Mouse (Mus musculus) thymus, postnatal 36 days (tissue): ENCODE data around the gene Glmp.
A peak's percentile ranks its signal among the peaks of the same experiment; 100 is the strongest.
"Not testable (repeated sequence)": the region's sequence is repeated elsewhere in the genome, so short reads cannot be mapped to it uniquely, and the experiment has no call there.

Experiments used
- DNase-seq, 2 experiments: peaks; one replicate each; pipeline ENCODE4 v3.0.0; 2022; ENCODE audit warnings: mixed read lengths in 2 of 2

The Glmp gene

DNA sequence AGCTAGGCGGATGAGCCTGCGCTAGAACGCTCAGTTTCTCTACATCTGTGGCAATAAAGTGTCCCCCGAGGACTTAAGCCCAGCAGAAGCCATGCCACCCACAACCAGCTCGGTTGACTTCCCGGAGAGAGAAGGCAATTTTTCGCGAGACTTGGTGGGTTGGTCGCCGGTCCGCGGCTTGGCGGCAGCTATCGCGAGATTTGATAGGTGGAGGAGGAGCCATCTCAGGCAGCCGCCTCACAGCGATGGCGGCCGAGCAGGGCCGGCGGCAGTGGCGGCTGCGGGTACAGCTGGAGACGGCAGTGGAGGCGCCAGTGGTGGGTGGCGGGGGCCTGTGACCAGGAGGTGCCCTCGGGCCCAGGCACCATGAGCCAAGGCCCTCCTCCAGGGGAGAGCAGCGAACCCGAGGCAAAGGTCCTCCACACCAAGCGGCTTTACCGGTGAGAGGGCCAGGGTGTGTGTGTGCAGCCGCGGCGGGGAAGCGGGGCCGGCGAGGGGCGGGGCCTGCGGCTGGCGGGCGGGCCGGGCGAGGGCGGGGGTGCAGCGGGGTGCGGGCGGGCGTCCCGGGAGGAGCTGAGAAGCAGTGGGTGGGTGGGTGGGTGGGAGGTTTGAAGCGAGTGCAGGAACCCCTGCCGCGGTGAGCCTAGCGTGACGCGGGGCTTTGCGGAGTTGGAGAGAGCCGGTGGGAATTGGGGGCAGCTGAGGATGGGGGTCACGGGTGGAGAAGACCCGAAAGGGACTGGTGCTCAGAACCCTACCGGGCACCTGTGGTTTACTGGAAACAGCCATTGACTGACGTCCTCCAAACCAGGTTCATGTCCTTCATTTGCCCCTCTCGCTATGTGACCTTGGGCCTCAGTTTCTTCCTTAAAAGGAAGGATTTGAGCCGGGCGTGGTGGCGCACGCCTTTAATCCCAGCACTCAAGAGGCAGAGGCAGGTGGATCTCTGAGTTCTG, 11.5 kb downstream of the Glmp start, which contains the start of the genes Tmem79 and Smg5:
Gene Tmem79 (minus strand): TSS at position 91 of the 956 bp plus-strand sequence.
Gene Smg5 (plus strand): TSS at position 203 of the 956 bp plus-strand sequence.
- DNase-seq = peak; percentile 97 to 98

DNA sequence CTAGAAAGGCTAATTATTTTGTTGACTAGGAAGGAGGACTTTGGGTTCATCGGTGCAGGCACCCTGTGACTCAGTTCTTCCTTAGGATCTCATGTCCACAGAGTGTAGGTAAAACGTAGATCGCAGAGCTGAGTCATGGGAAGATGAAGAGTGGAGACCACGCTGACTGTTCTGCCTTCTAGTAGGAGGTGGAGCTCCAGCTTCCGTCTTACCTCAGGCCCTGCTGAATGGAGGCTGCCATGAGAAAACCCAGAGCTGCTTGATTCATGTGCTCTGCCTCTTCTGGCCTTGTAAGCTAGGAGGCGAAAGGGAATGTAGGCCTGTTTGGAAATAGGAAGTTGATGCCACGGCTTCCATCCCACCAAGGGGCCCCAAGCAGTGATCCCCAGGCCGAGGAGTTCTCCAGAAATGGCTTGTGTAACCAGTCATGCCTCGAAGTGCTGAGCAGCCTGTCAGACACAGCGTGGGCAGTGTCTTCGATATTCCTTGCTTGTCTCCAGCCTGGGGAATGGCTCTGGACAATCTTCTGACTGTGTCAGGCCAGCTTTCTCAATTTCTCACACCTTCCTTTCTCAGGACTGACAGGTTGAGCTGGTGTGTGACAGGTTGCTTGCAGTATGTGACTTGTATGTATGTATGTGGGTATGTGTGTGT, 12.7 kb downstream of the Glmp start:
- peak in 1 of 2 experiments; percentile 25 for DNase-seq

DNA sequence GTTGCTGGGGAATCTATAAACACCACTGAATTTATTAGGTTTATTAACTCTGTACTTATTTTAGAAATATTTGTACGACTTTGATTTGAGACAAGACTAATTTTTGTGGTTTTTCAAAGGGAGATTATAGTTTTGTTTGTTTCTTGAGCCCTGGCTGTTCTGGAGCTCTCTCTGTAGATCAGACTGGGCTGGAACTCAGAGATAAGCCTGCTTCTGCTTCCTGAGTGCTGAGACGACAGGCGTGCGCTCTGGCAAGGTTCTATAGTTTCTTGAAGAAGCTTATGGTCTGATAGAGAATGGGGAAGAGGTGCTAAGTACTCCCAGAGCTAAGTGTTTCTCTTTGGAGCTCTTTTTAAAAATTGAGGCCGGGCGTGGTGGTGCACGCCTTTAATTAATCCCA, 13.5 kb downstream of the Glmp start:
- no peak for DNase-seq

DNA sequence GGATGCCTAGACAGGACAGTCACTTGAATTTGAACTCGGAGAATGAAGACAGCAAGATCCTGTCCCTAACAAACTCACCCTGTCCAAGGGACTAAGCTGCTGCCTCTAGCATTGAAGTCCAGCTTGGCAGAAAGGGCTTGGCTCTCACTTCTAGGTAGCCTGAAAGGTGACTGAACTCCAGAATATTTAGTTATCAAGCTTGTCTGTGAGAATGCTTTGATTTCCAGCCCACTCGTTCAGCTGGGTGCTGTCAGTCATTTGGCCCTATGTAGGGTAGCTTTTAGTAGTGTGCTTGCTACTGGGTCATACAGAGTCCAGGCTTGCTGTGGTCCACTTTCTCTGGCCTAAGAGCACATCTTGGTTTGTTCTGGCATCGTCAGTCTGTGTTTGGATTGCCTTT, 14.2 kb downstream of the Glmp start:
- DNase-seq = no peak

DNA sequence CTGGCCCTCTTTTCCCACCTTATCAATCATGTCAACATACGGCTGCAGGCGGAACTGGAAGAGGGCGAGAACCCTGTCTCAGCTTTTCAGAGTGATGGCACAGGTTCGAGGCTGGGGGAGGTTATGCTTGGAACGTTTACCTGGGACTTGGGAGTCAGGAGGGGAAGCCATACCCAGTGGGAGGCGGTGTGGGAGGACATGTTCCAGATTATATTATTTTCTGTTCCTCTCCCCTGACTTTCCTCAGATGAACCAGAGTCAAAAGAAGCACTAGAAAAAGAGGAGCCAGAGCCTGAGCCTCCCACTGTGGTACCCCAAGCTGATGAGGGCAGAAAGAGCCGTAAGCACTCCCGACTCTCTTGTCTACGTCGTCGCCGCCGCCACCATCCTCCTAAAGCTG, 25.9 kb downstream of the Glmp start:
- no peak for DNase-seq

DNA sequence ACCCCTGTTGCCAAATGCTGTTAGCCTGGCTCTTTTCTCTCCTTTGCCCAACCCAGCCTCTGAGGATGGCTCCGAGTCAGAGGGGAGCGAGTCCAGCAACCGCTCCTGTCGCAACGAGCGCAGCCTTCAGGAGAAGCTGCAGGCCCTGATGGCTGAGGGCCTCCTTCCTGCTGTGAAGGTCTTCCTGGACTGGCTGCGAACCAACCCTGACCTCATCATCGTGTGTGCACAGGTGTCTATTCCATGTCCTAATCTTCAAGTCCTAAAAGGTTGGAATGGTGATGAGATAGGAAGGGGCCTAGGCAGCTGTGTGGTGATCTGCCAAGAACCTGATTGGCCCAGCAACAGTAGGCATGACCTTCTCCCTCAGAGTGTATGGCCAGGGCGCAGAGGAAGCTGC, 28.1 kb downstream of the Glmp start:
- DNase-seq = no peak

DNA sequence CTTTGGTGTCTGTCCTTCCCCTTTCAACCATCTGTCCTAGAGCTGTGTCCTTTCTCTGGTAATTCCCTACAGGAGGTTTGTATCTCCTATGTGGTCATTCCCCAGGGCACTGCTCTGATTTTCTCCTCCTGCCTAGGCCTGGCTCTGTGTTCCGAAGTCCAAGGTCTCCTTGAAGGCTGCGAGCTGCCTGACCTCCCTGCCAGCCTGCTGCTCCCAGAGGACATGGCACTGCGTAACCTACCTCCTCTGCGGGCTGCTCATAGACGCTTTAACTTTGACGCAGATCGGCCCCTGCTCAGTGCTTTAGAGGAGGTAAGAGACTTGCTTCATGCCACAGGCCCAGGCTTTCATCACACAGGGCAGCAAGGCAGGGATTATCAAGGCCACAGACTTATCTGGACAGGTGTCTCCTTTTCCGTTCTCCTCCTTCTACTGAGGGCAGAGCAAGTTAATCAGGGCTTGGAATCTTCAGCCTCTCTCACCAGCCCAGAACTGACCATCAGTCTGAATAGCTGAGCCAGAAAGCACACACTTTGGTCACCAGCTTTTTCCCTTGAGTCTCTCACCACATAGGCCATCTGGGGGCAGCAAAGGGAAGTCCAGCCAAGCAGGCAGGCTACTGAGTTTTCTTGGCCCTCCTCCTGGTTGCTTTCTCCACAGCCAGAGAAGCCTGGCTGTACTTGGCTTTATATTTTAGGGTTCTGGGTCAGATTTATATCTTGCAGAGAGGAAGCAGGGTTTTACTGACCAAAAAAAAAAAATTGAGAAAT, 29.8 kb downstream of the Glmp start:
- no peak for DNase-seq

DNA sequence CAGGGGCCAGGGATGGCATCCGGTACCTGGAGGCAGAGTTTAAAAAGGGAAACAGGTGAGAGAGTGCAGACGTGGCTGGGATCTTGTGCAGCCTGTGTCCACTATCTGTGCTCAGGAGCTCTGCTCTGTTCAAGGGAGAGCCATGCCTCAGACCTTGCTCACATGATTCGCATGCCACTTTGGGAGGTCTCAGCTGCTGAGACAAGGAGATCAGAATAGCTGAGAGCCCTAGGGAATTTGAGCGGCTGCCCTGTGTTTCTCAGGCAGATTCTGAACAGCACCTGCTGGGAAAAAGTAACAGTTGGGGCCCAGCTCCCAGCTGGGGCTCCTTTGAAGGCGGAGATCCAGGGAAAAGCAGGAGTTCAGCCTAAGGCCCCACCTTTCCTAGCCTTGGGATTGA, 34.8 kb downstream of the Glmp start:
- no peak for DNase-seq

DNA sequence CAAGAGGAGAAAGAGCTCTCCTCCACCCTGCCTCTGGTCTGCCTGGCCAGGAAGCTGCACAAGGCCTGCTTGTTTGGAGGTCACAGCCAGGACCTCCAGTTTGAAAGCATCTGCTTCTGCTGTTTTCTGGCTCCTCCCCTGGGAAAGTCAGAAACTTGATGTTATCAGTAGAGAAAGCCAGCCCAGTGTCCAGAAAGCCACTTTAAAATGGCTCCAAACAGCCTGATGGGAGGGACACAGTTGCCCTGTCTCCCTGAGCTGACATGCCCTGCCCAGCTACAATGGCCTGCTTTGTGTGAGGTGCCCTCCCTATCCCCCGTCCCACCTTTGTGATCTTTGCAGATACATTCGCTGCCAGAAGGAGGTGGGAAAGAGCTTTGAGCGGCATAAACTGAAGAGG, 35.2 kb downstream of the Glmp start:
- no peak for DNase-seq

DNA sequence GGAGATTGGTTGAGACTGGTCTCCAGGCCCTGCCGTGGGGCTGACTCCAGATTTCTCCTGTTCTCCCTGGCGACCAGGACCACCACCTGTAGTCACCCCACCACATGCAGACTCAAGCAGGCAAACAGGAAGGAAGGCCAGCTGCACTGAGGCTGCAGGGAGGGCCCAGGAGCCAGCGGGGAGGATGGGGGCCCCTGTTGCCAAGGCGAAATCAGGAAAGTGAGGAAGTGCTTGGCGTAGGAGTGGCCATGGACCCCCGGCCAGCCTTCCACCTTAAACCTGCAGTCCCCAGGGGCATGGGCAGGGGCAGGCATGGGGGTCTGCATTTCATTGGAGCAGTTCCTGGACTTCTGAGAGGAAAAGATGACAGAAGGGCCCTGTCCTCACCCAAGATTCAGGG, 36.3 kb downstream of the Glmp start:
- DNase-seq = peak; percentile 21 to 49

DNA sequence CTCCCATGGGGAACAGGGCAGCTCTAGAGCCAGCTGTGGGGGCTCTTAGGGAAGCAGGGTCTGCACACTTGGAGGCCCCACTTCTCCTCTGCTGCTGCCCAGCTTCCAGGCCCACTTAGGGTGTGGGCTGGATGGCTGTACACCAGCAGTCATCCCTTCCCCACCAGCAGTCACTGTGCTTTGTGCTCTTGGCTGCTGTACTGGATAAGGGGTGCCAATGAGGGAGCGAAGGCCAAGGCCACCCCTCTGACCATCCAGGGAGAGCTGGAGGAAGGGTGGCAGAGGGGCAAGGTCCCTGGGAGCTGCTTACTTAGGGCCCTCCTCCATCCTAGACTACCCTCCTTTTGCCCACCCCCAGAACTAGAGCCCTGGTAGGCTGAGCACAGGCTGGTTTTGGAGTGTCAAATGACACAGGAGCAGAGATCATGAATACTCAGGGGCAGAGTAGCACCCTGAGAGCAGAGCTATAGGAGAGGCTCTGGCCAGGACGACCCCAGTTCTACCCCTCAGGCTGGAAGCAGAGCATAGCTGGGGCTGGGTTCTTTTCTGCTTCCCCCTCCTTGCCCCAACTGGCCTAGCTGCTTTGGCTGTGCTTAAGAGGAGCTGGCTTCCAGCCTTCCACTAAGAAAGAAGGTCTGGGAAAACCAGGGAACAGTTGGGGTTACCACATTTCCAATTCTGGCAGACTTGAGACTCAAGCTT, 36.9 kb downstream of the Glmp start:
- no peak for DNase-seq

DNA sequence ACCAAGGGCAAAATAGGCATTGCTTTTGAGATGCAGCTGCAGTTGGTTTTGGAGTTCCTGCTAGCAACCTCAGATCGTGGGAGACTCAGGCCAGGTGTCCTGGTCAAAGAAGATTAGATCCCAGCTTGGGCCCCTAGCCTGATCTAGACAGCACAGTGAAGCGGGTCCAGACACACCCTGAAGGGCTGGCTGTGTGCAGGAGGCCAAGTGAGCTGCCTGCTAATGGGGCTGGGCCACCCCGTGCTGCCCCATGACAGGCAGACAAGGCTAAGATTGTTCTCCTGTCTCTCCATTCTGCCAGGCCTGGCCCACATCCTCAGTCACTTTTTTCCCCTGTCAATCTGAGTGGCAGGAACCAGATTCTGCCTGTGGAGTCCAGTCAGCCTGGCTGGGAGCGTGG, 38.9 kb downstream of the Glmp start:
- no peak for DNase-seq

DNA sequence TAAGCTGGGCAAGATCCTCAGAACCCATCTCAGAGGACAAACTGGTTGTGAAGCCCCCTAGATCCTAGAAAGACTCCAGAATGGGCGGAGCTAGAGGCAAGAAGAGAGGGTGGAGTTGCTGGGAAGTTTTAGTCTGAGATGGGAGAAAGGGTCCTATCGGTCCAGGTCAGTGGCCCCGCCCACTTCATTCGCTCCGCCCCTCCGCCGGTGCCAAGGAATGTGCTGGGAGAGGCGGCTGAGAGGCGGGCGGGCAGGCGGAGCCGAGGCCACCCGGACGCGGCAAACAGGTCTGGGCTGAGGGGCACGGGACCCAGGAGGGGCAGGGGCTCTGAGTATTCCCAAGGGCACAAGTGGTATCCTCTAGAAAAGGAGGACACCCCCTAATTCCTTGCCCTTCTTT, 39.5 kb downstream of the Glmp start, which contains the start of gene Paqr6:
Gene Paqr6 (plus strand): TSS at position 248 of the 400 bp plus-strand sequence.
- DNase-seq = peak in 1 of 2 experiments; percentile 41

DNA sequence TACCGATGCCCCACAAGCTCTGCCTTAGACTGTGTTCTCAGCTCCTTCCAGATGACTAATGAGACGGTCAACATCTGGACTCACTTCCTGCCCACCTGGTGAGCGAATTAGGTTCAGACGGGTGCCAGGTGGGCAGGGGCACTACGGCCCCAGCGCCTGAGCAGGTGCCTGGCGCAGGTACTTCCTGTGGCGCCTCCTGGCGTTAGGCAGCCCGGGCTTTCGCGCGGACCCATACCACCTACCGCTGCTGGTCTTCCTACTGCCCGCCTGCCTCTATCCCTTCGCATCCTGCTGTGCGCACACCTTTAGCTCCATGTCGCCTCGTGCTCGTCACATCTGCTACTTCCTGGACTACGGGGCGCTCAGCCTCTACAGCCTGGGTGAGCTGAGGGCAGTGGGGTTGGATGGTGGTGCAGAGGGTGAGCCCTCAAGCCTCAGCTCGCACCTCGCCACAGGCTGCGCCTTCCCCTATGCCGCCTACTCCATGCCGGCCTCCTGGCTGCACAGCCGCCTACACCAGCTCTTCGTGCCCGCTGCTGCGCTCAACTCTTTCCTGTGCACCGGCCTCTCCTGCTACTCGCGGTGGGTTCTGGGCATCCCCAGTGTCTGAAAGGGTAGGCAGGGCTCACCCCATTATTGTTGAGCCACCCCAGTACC, 41.0 kb downstream of the Glmp start:
- DNase-seq = no peak

DNA sequence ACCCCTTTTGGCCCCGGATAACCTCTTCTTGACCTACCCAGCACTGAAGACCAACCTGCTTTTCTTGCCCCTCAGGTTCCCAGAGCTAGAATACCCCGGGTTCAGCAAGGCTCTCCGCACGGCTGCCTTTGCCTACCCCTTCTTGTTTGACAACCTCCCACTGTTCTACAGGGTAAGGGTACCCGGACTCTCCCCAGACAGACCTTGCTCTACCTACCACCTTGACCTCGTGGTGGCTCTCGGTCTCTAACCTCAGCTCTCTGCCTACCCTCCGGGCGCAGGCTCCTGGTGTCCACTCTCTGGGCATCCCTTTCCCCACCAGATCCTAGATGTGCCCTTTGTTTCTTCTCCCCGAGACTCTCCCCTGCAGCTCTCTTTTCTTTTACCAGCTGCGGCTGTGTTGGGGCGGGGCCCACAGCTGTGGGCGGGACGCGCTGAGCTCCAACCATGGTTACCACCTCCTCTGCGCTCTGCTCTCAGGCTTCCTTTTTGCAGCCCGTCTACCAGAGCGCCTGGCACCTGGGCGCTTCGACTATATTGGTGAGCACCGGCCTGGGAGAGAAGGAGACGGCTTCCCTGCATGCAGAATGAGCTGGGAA, 42.1 kb downstream of the Glmp start:
- DNase-seq = peak; percentile 80 to 88

DNA sequence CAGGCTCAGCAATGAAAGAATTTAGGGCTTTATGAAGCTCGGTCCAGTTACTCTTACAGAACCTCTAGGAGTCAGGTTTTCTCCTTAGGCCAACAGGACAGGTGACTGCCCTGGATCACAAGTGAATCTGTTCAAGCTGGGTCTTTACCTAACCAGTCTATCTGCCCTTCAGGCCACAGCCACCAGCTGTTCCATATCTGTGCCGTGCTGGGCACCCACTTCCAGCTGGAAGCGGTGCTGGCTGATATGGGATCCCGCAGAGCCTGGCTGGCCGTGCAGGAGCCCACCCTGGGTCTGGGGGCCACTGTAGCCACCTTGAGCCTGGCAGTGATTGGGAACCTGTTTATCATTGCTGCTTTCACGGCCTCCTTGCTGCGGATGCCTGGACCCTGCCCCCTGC, 42.7 kb downstream of the Glmp start:
- not testable (repeated sequence) for DNase-seq

DNA sequence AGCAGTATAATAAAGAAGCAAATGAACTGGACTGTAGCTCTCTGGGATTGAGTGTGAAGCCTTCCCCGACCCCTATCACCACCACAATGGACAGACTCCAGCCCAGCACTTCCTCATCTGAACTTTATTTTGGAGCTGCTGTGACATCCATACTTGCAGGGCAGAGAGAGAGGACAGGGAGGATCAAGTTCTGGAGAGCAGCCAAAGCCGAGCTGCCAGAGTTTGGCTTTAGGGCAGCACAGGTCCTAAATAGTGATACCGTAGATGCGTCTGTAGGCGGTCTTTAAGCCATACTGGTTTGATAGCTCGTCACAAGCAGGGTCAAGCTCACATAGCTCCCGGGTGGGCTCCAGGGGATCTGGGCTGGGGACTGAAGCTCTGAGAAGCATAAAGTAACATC, 43.7 kb downstream of the Glmp start:
- DNase-seq = not testable (repeated sequence)

DNA sequence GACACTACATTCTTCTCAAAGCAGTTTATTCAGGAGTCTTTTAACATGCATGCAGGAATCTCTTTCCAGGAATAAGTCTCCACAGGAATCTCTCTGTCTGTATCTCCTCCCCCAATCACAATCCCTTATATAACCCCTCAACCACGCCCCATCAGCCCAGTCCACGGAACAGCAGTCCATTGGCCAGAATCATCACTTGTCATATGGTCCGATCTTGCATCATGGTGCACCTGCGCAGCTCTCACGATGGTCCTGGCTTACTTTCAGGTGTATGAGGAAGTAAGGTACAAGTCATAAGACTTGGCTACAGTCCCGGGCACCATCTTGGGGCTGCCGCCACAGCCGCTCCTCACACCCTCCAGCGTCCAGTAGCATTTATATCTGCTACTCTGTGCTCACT, 47.8 kb downstream of the Glmp start, which contains the start of gene Bglap3:
Gene Bglap3 (minus strand): TSS at position 101 of the 400 bp plus-strand sequence.
- not testable (repeated sequence) for DNase-seq

DNA sequence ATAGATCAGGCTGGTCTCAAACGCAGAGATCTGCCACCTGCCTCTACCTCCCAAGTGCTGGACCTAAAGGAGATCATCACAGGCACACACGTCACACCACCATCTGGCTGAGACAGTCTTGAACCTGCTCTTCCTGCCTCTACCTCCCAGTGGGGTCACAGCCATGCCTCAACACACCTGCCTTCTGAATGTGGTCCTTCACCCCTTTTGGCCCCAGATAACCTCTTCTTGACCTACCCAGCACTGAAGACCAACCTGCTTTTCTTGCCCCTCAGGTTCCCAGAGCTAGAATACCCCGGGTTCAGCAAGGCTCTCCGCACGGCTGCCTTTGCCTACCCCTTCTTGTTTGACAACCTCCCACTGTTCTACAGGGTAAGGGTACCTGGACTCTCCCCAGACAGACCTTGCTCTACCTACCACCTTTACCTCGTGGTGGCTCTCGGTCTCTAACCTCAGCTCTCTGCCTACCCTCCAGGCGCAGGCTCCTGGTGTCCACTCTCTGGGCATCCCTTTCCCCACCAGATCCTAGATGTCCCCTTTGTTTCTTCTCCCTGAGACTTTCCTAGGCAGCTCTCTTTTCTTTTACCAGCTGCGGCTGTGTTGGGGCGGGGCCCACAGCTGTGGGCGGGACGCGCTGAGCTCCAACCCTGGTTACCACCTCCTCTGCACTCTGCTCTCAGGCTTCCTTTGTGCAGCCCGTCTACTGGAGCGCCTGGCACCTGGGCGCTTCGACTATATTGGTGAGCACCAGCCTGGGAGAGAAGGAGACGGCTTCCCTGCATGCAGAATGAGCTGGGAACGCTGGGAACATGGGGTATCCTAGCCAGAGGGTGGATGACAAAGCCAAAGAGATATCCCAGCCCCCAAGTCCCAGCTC, 51.2 kb downstream of the Glmp start:
- peak; percentile 53 to 74 for DNase-seq

DNA sequence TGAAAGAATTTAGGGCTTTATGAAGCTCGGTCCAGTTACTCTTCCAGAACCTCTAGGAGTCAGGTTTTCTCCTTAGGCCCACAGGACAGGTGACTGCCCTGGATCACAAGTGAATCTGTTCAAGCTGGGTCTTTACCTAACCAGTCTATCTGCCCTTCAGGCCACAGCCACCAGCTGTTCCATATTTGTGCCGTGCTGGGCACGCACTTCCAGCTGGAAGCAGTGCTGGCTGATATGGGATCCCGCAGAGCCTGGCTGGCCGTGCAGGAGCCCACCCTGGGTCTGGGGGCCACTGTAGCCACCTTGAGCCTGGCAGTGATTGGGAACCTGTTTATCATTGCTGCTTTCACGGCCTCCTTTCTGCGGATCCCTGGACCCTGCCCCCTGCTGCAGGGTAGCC, 51.8 kb downstream of the Glmp start:
- not testable (repeated sequence) for DNase-seq
